Mouse (Mus musculus): ENCODE data around the gene Nfu1. TPM values are rescaled to one million over a fixed set of nuclear protein-coding genes. Genes with fewer than 3 reads are reported as not detected.
A peak's percentile ranks its signal among the peaks of the same experiment; 100 is the strongest.
"Not testable (repeated sequence)": the region's sequence is repeated elsewhere in the genome, so short reads cannot be mapped to it uniquely, and the experiment has no call there.

The Nfu1 gene
- total and polyA plus RNA-seq, 2 experiments from 2014 or later, result 163 to 395 TPM

GRCm38 (mm10) chr6:87042004-87042336 lies 32.9 kb downstream of the Nfu1 start:
- no peak for TF ChIP-seq CTCF (IDR thresholded peaks at IDR 0.05)
- H3K36me3 ChIP-seq (ENCODE audit: insufficient read depth, low read length), result no peaks in the 10 kb centered on the region
- peak overlapping the region; percentile 94 for H3K4me3 ChIP-seq (ENCODE audit: low read depth, low read length)
- ATAC-seq (ENCODE audit: low FRiP score) (no peak), DNase-seq (ENCODE audit: low spot score) (no peak)
- H3K9me3 ChIP-seq (ENCODE audit: low read length), result no peaks in the 10 kb centered on the region
- peak overlapping the region; percentile 82 for H3K4me2 ChIP-seq (ENCODE audit: low read depth, low read length, poor library complexity, severe bottlenecking)
- peak overlapping the region; percentile 92 for H3K9ac ChIP-seq (replicated peaks; ENCODE audit: low read length, poor library complexity, severe bottlenecking)
- peak overlapping the region; percentile 95 for H3K27ac ChIP-seq (ENCODE audit: low read depth, low read length)
- WGBS, result 1% methylated on average over 11 of the region's 11 CpGs
- peaks cover 6% of the 10 kb centered on the region for H3K4me1 ChIP-seq (ENCODE audit: insufficient read depth, low read length)
- no peaks in the 10 kb centered on the region for H3K27me3 ChIP-seq (ENCODE audit: insufficient read depth, low read length)

- no peaks in the 10 kb centered on the region for H3K9me3 ChIP-seq (ENCODE audit: low read length)
- ATAC-seq (ENCODE audit: low FRiP score) (peak; percentile 96), DNase-seq (ENCODE audit: low spot score) (peak; percentile 95)
- H3K4me3 ChIP-seq (ENCODE audit: low read depth, low read length), result peak within 1 kb of the TSS; percentile 94
- H3K9ac ChIP-seq (replicated peaks; ENCODE audit: low read length, poor library complexity, severe bottlenecking), result peak within 1 kb of the TSS; percentile 92
- TF ChIP-seq CTCF (IDR thresholded peaks at IDR 0.05), result peak; percentile 5; the same call in 1 of the 2 replicates
- H3K27ac ChIP-seq (ENCODE audit: low read depth, low read length), result peak within 1 kb of the TSS; percentile 95
- no peaks in the 10 kb centered on the region for H3K27me3 ChIP-seq (ENCODE audit: insufficient read depth, low read length)
- H3K4me1 ChIP-seq (ENCODE audit: insufficient read depth, low read length), result peaks cover 6% of the 10 kb centered on the region
- H3K4me2 ChIP-seq (ENCODE audit: low read depth, low read length, poor library complexity, severe bottlenecking), result peak within 1 kb of the TSS; percentile 82
- 0% methylated on average over 65 of the region's 68 CpGs for WGBS
- no peaks in the 10 kb centered on the region for H3K36me3 ChIP-seq (ENCODE audit: insufficient read depth, low read length)
Observed at GRCm38 (mm10) chr6:87042337-87043130, 33.5 kb downstream of the Nfu1 start, which contains the start of gene Gfpt1. Gfpt1 (plus strand) TSS chr6:87042846.

GRCm38 (mm10) chr6:87043131-87043516 lies 34.1 kb downstream of the Nfu1 start:
- peak overlapping the region; percentile 94 for H3K4me3 ChIP-seq (ENCODE audit: low read depth, low read length)
- no peak for TF ChIP-seq CTCF (IDR thresholded peaks at IDR 0.05)
- ATAC-seq (ENCODE audit: low FRiP score) (peak; percentile 29; the same call in 1 of the 2 replicates), DNase-seq (ENCODE audit: low spot score) (peak; percentile 30)
- H3K9ac ChIP-seq (replicated peaks; ENCODE audit: low read length, poor library complexity, severe bottlenecking), result peak overlapping the region; percentile 92
- H3K27me3 ChIP-seq (ENCODE audit: insufficient read depth, low read length), result no peaks in the 10 kb centered on the region
- WGBS, result 1% methylated on average over 9 of the region's 9 CpGs
- peak overlapping the region; percentile 95 for H3K27ac ChIP-seq (ENCODE audit: low read depth, low read length)
- H3K9me3 ChIP-seq (ENCODE audit: low read length), result no peaks in the 10 kb centered on the region
- H3K36me3 ChIP-seq (ENCODE audit: insufficient read depth, low read length), result no peaks in the 10 kb centered on the region
- peak overlapping the region; percentile 82 for H3K4me2 ChIP-seq (ENCODE audit: low read depth, low read length, poor library complexity, severe bottlenecking)
- peaks cover 6% of the 10 kb centered on the region for H3K4me1 ChIP-seq (ENCODE audit: insufficient read depth, low read length)

- Histone ChIP-seq H3K27me3 (ENCODE audit: insufficient read depth, low read length) (no peaks in the 10 kb centered on the region), H3K36me3 (ENCODE audit: insufficient read depth, low read length) (no peaks in the 10 kb centered on the region), H3K9ac (replicated peaks; ENCODE audit: low read length, poor library complexity, severe bottlenecking) (no peak overlapping the region), H3K4me2 (ENCODE audit: low read depth, low read length, poor library complexity, severe bottlenecking) (no peak overlapping the region), H3K9me3 (ENCODE audit: low read length) (no peaks in the 10 kb centered on the region), H3K4me3 (ENCODE audit: low read depth, low read length) (no peak overlapping the region), H3K4me1 (ENCODE audit: insufficient read depth, low read length) (peaks cover 6% of the 10 kb centered on the region), H3K27ac (ENCODE audit: low read depth, low read length) (no peak overlapping the region)
- ATAC-seq (ENCODE audit: low FRiP score) (no peak), DNase-seq (ENCODE audit: low spot score) (no peak)
- TF ChIP-seq CTCF (IDR thresholded peaks at IDR 0.05), result no peak
- 87% methylated on average over 2 of the region's 2 CpGs for WGBS
Observed at GRCm38 (mm10) chr6:87044895-87045294, 35.9 kb downstream of the Nfu1 start.

DNA sequence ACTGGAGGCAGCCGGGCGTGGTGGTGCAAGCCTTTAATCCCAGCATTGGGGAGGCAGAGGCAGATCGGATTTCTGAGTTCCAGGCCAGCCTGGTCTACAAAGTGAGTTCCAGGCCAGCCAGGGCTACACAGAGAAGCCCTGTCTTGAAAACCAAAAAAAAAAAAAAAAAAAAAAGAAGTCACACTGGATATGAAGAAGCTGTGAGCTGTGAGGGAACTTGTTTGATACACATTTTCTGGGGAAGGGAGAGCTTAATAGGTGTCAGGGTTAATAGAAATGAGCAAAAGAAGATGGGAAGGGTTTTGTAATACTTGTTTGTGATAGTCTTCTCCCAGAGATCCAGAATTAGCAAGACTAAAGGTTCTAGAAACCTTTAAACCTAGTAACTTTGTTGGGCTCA lies 36.5 kb downstream of the Nfu1 start:
- 63% methylated on average over 3 of the region's 3 CpGs for WGBS
- Histone ChIP-seq H3K4me2 (ENCODE audit: low read depth, low read length, poor library complexity, severe bottlenecking) (no peak overlapping the region), H3K4me3 (ENCODE audit: low read depth, low read length) (no peak overlapping the region), H3K9me3 (ENCODE audit: low read length) (no peaks in the 10 kb centered on the region), H3K36me3 (ENCODE audit: insufficient read depth, low read length) (no peaks in the 10 kb centered on the region), H3K27ac (ENCODE audit: low read depth, low read length) (no peak overlapping the region), H3K9ac (replicated peaks; ENCODE audit: low read length, poor library complexity, severe bottlenecking) (no peak overlapping the region), H3K4me1 (ENCODE audit: insufficient read depth, low read length) (peaks cover 6% of the 10 kb centered on the region), H3K27me3 (ENCODE audit: insufficient read depth, low read length) (no peaks in the 10 kb centered on the region)
- no peak for ATAC-seq (ENCODE audit: low FRiP score)
- TF ChIP-seq CTCF (IDR thresholded peaks at IDR 0.05), result no peak
- DNase-seq (ENCODE audit: low spot score), result no peak

DNA sequence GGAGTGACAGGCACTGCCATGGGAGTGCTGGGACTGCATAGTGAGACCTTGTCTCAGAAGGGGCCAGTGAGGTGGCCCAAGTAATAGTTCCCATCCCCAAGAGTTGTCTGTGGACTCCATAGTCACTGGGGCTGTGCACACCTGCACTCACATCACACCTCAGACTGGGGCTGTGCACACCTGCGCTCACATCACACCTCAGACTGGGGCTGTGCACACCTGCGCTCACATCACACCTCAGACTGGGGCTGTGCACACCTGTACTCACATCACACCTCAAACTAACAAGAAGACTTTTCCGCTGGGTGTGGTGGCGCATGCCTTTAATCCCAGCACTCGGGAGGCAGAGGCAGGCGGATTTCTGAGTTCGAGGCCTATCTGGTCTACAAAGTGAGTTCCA lies 39.7 kb downstream of the Nfu1 start:
- H3K4me2 ChIP-seq (ENCODE audit: low read depth, low read length, poor library complexity, severe bottlenecking); H3K9ac ChIP-seq (replicated peaks; ENCODE audit: low read length, poor library complexity, severe bottlenecking); H3K4me1 ChIP-seq (ENCODE audit: insufficient read depth, low read length); H3K9me3 ChIP-seq (ENCODE audit: low read length); H3K27me3 ChIP-seq (ENCODE audit: insufficient read depth, low read length); H3K4me3 ChIP-seq (ENCODE audit: low read depth, low read length); ATAC-seq (ENCODE audit: low FRiP score); H3K27ac ChIP-seq (ENCODE audit: low read depth, low read length); DNase-seq (ENCODE audit: low spot score): not testable (repeated sequence)
- peaks cover 21% of the 10 kb centered on the region for H3K36me3 ChIP-seq (ENCODE audit: insufficient read depth, low read length)
- WGBS, result 98% methylated on average over 7 of the region's 7 CpGs
